Mouse (Mus musculus): ENCODE measurements around the gene Dsn1.
A peak's percentile ranks its signal among the peaks of the same experiment; 100 is the strongest.

DNA sequence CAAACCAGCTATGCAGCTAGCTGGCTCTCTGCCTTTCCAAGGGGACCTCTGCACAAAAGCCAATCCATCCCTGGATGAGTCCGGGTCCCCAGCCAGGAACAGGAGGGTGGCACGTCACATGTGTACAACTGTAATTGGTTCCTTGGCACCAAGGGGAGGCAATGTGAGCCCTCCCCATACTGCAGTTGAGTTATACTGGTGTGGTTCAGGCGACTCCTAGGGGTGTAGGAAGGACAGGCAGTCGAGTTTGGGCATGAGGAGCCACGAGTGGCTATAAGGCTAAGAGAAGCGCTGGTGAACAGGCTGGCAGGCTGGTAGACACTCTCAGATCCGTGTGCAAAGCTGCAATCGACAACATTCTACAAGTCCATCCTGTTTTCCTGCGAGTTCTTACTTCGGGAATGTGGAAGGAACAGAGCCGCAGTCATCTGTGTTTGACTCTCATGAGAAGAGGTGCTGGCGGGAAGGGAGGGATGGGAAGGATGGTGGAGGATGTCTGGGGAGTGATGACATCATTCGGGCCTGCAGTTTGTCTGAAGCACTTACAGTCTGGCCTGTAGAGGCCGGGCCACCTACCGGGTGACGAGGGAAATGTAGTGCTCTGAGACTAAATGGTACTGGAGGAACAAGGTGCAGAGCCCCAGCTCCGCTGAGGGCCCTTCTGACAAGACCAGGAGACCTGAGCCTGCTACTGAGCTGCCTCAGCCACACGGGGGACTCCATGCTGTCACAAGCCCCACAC is 9.7 kb upstream of the Dsn1 start:
- TF ChIP-seq CTCF (IDR thresholded peaks at IDR 0.05; ENCODE audit: low read depth) (peak; percentile 45), EP300 (IDR thresholded peaks at IDR 0.05; ENCODE audit: low read depth) (no peak)
